Mouse (Mus musculus) urinary bladder, postnatal 10 days (tissue): ENCODE data around the gene Vldlr.

ENCODE experiments used
- DNase-seq: peaks from one replicate; pipeline ENCODE4 v3.0.0; 2022; ENCODE audit warnings: low spot score

Gene Vldlr

DNA sequence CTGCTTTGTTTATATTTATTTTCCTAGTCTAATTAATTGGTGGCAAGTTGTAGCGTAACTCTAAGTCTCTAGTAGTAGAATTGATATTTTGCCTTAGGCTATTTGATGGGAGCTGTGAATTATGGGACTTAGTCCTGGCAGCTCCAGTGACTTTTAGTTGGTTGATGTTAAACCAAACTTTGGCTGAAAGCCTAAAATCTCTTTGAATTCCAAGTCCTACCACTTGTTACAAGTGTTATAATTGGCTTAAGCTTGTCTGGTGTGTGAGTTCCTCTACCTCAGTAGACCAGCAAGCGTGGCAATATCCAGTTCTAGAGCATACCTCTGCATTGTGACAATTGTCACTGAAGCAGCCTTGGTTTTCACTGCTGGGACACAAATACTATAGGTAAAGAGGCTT, 17.1 kb downstream of the Vldlr start:
- DNase-seq: no peak

DNA sequence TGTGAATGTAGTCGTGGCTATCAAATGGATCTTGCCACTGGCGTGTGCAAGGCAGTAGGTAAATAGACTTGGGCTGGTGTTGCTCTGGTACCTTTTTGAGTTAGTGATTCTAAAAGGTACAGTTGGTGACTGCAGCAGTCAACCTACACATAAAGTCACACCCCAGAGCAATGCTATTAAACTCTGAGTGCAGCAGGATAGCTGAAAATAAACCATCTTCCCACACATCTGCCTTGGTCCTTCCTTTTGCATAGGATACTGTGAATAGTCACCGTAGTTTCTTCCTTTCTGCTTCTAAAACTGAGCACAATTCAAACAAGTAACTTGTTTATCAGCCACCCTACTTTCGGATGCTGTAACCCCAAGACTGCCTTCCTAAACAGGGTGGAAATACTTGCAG, 23.6 kb downstream of the Vldlr start:
- DNase-seq: no peak

DNA sequence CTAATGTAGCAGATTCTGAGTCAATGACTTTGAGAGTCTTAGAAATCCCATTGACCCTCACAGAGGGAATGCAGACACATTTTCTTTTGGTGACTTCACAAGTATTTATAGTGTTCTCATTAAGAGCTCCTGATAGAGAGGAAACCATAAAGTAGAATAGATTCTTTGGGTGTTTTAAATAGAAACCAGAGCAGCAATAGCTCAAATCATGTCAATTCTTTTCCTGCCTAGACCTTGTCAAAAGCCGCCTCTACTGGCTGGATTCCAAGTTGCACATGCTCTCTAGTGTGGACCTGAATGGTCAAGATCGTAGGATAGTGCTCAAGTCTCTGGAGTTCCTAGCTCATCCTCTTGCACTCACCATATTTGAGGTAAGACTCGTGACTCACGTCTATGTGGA, 27.2 kb downstream of the Vldlr start:
- DNase-seq: no peak

DNA sequence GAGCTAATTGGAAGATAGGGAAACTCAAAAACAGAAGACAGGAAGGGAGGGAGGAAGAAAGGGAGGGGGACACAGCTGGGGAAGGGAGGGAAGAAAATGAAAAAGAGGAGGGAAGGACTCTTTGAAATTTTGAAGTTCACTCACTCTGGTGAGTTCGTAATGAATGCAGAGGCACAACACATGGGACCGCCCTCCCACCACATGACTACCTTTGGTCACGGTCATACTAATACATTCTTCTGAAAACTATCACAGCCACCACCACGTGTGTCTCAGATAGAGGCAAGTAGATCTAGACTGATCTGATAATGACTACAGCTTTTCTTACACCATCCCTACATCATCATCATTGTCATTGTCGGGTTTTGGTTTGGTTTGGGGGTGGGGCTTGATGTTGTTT, 38.5 kb downstream of the Vldlr start:
- no peak for DNase-seq

DNA sequence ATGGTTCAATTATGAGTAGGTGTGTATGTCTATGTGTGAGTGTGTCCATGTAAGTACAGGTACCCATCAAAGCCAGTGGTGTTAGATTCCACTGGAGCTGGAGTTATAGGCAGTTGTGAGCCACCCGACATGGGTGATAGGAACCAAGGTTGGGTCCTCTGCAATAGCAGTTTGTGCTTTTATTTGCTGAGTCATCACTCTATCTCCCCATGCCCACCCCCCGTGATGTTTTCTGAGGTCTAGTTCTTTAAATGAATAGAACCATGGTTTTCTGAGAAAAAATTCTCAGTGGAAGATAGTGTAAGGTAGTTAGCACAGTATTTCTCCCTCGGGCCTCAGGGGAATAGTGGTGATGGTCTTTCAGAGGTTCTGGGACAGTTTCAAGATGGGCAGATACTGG, 39.4 kb downstream of the Vldlr start:
- DNase-seq: no peak

DNA sequence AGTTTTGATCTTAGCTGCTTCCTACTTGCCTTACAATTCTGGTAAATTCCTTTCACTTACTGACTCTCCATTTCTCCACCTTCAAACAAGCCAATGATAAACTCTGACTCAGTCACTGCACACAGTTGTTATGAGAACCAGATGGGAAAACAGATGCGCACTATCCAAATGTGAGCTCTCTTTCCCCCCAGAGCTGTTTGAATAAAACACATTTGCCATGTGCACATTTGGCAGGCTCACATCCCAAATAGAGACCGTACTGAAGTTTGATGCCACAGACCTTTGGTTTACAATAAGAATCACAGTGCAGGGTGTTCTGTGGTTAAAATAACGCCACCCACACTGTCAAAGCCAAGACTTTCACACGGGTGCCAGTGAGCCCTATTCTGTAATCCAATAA, 43.8 kb downstream of the Vldlr start:
- DNase-seq: no peak

DNA sequence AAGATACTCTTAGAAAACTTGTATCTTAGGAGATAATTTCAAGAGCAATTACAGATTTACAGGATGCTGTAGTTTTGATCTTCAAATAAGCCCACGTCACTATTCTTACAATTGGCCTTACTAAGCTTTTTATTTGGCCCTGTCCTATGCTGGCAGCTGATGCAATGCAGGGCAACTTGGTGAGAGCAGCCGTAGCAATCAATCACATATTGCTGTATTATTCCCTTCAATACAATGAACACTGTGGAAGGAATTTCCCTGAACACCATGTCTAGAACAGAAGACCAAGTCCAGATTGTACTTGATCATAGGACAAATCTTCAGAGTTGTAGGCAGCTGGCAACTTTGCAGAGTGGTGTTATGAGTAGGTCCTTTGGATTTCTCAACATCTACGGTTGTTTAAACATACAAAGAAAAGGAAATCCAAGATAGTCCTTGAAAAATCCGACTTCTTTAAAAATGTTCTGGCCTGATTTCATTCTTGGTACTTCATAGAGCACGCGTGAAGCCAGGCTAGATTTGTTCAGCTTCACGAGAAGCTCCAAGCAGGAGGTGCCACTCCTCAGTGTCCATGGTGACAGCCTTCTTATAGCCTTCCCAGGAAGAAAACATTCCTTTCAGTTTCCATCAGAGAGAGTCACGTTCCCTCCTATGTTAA, 44.5 kb downstream of the Vldlr start:
- no peak for DNase-seq

DNA sequence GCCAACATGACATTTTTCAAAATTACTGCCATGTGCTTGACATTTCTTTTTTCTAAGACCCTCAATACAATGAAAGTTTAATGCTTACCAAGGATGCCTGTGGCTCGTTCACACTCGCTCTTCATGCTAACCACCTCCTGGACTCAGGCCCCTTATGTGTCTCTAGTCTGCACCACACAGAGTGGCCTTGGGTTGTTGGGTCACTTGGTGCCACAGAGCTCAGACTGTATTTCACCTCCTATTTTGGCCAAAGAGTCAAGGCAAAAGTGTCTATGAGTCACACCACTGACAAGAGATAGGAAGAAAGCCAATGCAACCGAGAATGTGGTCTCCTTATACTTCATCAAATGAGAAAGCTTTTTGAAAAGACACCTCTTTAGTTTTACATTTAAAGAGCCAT, 45.9 kb downstream of the Vldlr start:
- DNase-seq: no peak

DNA sequence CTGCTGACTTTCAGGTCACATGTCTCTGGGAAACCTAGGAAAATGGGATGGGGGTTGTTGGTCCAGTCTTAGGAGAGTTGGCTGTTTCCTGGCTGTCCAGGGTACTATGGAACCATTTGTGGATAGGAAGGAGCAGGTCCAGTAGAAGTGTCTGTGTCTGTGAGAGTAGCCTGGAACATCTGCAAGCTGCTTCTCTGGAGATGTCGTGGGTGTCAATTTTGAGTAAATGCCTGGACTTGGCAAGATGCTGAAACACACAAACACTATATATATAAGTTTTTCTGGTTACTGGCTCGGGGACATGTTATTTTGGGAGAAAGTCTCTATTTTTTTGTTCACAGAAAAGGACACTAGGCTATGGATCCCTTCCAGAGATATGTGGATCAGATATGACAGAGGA, 57.1 kb downstream of the Vldlr start:
- DNase-seq: no peak

DNA sequence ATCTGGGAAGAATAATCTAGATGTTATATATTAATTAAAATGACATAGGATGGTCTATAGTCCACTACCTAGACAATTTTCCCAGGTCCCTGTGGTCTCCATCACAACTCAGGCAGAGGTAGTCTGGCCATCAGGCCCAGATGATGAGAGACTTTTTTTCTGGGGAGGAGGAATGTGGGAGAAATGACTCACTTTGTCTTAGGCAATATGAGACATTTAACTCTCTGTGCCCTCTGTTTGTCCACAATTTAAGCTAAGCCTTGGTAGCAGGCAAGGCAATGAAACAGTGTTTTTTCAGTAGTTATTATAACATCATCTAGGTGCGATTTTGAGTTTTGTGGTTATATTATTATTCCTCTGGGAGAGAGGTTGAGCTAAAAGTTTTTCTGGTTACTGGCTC, 58.1 kb downstream of the Vldlr start:
- DNase-seq: no peak

DNA sequence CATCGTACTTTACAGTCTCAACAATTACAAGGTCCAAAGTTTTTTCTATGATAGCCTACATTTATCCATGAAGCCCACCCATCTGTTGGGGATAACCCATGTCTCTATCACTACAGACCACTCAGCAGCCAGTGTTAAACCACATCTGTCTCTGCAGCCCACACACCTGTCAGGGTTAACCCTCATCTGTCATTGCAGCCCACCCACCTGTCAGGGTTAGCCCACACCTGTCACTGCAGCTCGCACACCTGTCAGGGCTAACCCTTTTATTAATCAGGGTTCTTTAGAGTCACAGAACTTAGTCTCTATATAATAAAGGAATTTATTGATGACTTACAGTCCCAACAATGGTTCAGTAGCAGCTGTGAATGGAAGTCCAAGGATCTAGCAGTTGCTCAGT, 62.9 kb downstream of the Vldlr start:
- DNase-seq: no peak
